Mouse (Mus musculus): ENCODE measurements at regions not wholly inside any gene's neighbourhood (a gene's known extent, or its start where the extent isn't known, plus 50 kb on each side); places are given as distances from the start of the nearest gene placed in this dataset.

DNA sequence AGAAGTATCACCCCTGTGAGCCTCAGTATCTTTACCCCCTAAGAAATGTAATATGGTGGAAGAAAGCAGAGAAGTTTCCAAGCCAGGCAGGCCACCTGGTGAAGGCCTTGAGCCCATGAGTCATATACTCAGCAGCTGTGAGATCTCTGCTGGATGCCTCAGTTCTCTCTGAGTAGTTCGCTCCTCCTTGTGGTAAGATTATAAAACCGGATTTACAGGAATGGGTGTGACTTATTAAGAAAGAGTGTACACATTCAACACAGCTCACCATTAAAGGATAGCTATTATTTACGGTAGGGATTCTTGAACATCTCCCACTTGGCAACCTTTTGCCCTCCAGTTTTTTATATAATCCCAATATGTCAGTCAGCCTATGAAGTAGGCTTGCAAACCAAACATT is 165.2 kb upstream of the Chl1 start:
- no peak for TF ChIP-seq POLR2A (IDR thresholded peaks at IDR 0.05; ENCODE audit: low read depth, low read length)
- TF ChIP-seq CTCF (conservative IDR thresholded peaks at IDR 0.05; ENCODE audit: insufficient read depth, insufficient read length, low read depth, low read length) = no peak
